Mouse (Mus musculus) kidney, embryonic 15.5 days (tissue): ENCODE results near the gene Rrp1b. TPM values are rescaled to one million over a fixed set of nuclear protein-coding genes. Genes with fewer than 3 reads are reported as not detected.
"Not testable (repeated sequence)": the region's sequence is repeated elsewhere in the genome, so short reads cannot be mapped to it uniquely, and the experiment has no call there.

Source experiments
- ATAC-seq: fragments of 200-750 bp; cut with Nextera tagmentation; replicated peaks from 2 replicates; pipeline ENCODE4 v1.8.0; 2017; ENCODE audit warnings: moderate TSS enrichment; ENCODE audit not compliant: low FRiP score
- H3K27ac ChIP-seq: fragments of 300-500 bp; sonication (generic); 2 replicates; pipeline ENCODE4 v1.5.1; 2015; ENCODE audit warnings: mild to moderate bottlenecking, inconsistent platforms
- H3K27me3 ChIP-seq: fragments of 300-500 bp; sonication (generic); 2 replicates; pipeline ENCODE4 v1.6.1; 2015; ENCODE audit warnings: inconsistent platforms
- H3K36me3 ChIP-seq: fragments of 300-500 bp; sonication (generic); 2 replicates; pipeline ENCODE4 v1.6.1; 2015; ENCODE audit warnings: inconsistent platforms
- H3K4me1 ChIP-seq: fragments of 300-500 bp; sonication (generic); 2 replicates; pipeline ENCODE4 v1.6.1; 2015; ENCODE audit warnings: inconsistent platforms
- H3K4me2 ChIP-seq: fragments of 300-500 bp; sonication (generic); 2 replicates; pipeline ENCODE4 v1.6.1; 2015; ENCODE audit warnings: moderate library complexity, mild to moderate bottlenecking, inconsistent platforms
- H3K4me3 ChIP-seq: fragments of 300-500 bp; sonication (generic); replicated peaks from 2 replicates; pipeline ENCODE4 v1.5.1; 2015; ENCODE audit warnings: mild to moderate bottlenecking, inconsistent platforms
- H3K9ac ChIP-seq: fragments of 300-500 bp; sonication (generic); 2 replicates; pipeline ENCODE4 v1.6.1; 2015; ENCODE audit warnings: mild to moderate bottlenecking, inconsistent platforms
- H3K9me3 ChIP-seq: fragments of 300-500 bp; sonication (generic); replicated peaks from 2 replicates; pipeline ENCODE4 v1.6.1; 2016; ENCODE audit warnings: inconsistent platforms
- WGBS: fragments of 180-500 bp; shearing (Covaris S2); methylation state at CpG from one replicate; pipeline ENCODE4 v1.1.7; 2015; ENCODE audit warnings: mixed read lengths; 5-methylcytosine and 5-hydroxymethylcytosine counted together
- polyA plus RNA-seq: library from polyadenylated mRNA; unstranded; fragments of >200 nt; fragmentation: Nextera tagmentation; extraction: Ambion mirVana; gene quantifications from 2 replicates; pipeline ENCODE4 v1.2.1, GENCODE M21; 2015

The Rrp1b gene
- polyA plus RNA-seq, 1 experiment from 2014 or later = 73.6 TPM

DNA sequence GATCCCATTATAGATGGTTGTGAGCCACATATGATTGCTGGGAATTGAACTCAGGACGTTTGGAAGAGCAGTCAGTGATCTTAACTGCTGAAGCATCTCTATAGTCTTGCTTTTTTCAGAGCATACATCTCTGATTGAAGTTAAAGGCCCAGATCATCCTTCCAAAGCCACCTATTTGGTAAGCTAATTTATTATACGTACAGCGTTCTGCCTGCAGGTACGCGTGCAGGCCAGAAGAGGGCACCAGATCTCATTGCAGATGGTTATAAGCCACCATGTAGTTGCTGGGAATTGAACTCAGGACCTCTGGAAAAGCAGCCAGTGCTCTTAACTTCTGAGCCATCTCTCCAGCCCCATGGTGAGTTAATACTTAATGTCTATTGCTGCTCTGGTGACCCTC lies 57.0 kb downstream of the Rrp1b start:
- peaks cover 15% of the 10 kb centered on the region for H3K4me1 ChIP-seq
- no peak overlapping the region for H3K9ac ChIP-seq
- no peak for ATAC-seq
- H3K9me3 ChIP-seq = no peaks in the 10 kb centered on the region; the same call in 1 of the 2 replicates
- WGBS = 78% methylated on average over 5 of the region's 5 CpGs
- no peak overlapping the region for H3K27ac ChIP-seq
- H3K36me3 ChIP-seq = no peaks in the 10 kb centered on the region
- H3K4me2 ChIP-seq = no peak overlapping the region
- no peaks in the 10 kb centered on the region for H3K27me3 ChIP-seq
- no peak overlapping the region for H3K4me3 ChIP-seq

DNA sequence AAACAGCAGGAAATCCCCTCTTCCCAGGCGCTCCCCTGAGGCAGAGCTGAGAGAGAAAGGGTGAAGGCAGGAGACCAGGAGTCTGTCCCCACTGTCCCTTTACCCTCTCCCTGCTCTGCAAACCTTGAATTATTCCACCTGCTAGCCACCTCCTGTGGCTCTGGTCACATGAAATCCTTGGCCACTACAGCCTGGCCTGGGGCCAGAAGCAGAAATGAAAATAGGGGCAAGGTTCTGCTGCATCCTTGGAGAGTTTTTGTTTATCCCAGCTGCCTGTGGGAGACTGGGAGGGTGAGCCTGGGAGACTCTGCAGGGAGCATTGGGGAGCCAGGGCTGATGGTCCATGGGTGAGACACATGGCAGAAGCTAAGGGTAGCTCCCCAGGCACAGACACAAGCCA lies 61.8 kb downstream of the Rrp1b start:
- ATAC-seq = no peak

DNA sequence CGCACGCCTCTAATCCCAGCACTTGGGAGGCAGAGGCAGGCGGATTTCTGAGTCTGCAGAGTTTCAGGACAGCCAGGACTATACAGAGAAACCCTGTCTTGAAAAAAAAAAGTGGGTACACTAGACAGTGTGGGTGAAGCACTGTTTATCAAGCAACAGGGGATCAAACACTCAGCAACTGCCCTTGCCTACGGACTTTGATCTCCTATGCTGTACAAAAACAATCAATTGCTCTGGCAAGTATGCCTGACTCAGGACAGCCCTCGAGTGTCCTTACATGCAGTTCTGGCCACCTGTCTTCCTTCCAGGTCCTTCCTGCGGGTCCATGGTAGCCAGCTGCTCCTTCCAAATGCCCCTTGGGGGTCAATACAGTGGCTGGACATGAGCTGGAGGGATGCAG lies 63.0 kb downstream of the Rrp1b start:
- H3K27ac ChIP-seq, H3K36me3 ChIP-seq, H3K4me2 ChIP-seq, ATAC-seq, H3K9ac ChIP-seq, H3K9me3 ChIP-seq, H3K4me3 ChIP-seq: not testable (repeated sequence)
- Histone ChIP-seq H3K27me3 (peaks cover 16% of the 10 kb centered on the region), H3K4me1 (peaks cover 15% of the 10 kb centered on the region)
- WGBS = 85% methylated on average over 6 of the region's 6 CpGs

More for the DNA sequence above, 61.8 kb downstream of the Rrp1b start:
- H3K4me3 ChIP-seq = no peak overlapping the region
- no peaks in the 10 kb centered on the region for H3K36me3 ChIP-seq
- H3K4me2 ChIP-seq = no peak overlapping the region
- H3K27ac ChIP-seq = no peak overlapping the region
- 83% methylated on average over 1 of the region's 1 CpGs for WGBS
- no peak overlapping the region for H3K9ac ChIP-seq
- no peaks in the 10 kb centered on the region; the same call in 1 of the 2 replicates for H3K9me3 ChIP-seq
- peaks cover 16% of the 10 kb centered on the region for H3K27me3 ChIP-seq
- H3K4me1 ChIP-seq = peaks cover 15% of the 10 kb centered on the region

DNA sequence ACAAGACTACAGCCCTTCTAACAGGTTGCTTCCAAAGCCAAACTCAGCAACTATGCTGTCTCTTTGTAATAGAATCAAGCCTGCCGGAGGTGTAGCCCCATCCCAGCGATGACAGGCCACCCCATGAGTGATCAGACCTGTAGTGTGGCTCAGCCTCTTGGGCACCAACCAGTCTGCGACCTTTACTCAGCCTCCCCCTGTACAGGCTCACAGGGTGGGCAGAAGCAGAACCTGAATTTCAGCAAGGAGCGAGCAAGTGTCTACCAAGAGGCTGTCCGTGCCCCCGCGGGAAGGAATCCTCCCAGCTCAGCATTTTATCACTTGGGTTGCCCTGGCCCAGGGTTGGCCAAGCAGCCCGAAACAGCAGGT lies 63.7 kb downstream of the Rrp1b start:
- H3K4me3 ChIP-seq = peak overlapping the region; percentile 45
- H3K27ac ChIP-seq = no peak overlapping the region
- peak overlapping the region; percentile 84 for H3K4me2 ChIP-seq
- WGBS = 34% methylated on average over 8 of the region's 8 CpGs
- no peaks in the 10 kb centered on the region for H3K36me3 ChIP-seq
- H3K4me1 ChIP-seq = peaks cover 15% of the 10 kb centered on the region
- H3K9me3 ChIP-seq = no peaks in the 10 kb centered on the region
- H3K27me3 ChIP-seq = peaks cover 17% of the 10 kb centered on the region
- peak overlapping the region; percentile 37 for H3K9ac ChIP-seq
- peak; percentile 59; the same call in 1 of the 2 replicates for ATAC-seq

DNA sequence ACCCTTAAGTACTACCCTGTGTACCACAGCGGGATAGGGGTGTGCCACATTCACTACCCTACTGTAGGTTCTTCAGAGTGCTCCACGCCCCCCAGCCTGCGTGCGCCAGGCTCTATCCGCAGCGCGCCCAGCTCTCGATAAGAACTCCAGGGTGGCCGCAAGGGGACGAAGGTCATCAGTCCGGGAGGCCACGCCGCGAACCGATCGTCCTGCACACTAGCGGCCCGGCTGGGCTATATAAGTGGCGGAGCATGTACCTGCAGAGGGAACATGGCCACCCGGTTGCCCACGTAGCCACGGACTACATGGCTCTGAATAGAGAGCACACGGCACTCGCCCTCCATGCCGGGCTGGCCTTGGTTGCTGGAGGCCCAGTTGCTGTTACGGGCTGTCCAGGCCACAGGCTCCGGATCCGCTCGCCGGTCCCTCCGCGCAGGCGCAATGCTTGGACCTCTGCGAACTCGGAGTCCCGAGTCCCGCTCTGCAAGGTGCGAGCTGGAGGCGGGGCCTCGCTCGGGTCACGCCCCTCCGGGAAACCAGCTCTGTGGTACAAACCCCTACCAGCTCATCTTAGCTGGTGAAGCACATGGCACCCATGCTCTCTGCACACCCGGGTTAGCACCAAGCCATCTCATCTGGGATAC lies 64.2 kb downstream of the Rrp1b start:
- no peaks in the 10 kb centered on the region for H3K9me3 ChIP-seq
- peak overlapping the region; percentile 84 for H3K4me2 ChIP-seq
- ATAC-seq = peak; percentile 90
- no peak overlapping the region for H3K27ac ChIP-seq
- H3K36me3 ChIP-seq = no peaks in the 10 kb centered on the region
- peak overlapping the region; percentile 37 for H3K9ac ChIP-seq
- peaks cover 15% of the 10 kb centered on the region for H3K4me1 ChIP-seq
- H3K27me3 ChIP-seq = peaks cover 22% of the 10 kb centered on the region
- peak overlapping the region; percentile 45 for H3K4me3 ChIP-seq
- under 1% methylated on average over 44 of the region's 44 CpGs for WGBS

DNA sequence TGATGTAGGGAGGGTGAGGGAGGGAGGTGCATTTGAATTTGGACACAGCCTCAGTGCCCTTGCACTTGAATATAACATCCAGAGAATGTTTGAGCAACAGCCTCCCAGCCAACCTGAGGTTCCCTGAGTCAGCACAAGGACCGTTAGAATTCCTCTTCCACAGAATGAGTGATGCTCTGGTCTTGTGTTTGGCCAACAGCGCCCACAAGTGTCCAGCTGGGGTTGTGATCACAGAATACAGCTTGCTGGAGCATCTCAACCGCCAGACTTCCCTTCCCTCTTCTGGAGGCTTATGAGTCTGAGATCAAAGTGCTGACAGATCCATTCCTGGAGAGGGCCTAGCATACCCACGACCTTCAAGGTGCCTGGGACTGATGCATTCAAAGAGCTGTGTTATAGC lies 67.2 kb downstream of the Rrp1b start:
- no peak overlapping the region for H3K9ac ChIP-seq
- WGBS = 22% methylated on average over 4 of the region's 4 CpGs

DNA sequence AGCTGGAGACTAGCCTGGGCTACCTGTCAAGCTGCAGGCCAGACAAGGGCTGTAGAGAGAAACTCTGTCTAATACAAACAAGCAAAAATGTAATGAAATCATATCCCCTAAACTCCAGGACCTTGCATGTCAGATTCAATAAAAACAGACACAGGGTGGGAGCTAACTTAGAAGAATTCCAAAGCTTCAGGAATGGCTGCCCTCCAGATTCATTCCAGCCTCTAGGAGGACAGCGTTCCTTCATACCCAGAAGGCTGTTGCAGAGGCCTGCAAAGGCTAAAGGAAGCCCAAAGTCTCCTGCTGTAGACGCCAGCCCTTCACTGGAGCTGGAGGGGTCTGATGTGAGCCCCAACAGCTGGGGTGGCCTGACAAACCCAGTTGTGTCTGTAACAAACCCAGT lies 70.5 kb downstream of the Rrp1b start:
- Histone ChIP-seq H3K36me3 (no peaks in the 10 kb centered on the region), H3K27me3 (peaks cover 7% of the 10 kb centered on the region; the same call in 1 of the 2 replicates), H3K9me3 (no peaks in the 10 kb centered on the region), H3K27ac (no peak overlapping the region), H3K4me2 (no peak overlapping the region), H3K9ac (no peak overlapping the region), H3K4me1 (peaks cover 4% of the 10 kb centered on the region; the same call in 1 of the 2 replicates), H3K4me3 (no peak overlapping the region)
- no peak for ATAC-seq
- WGBS = 74% methylated on average over 2 of the region's 2 CpGs

More for the DNA sequence above, 67.2 kb downstream of the Rrp1b start:
- Histone ChIP-seq H3K4me3 (no peak overlapping the region), H3K27ac (no peak overlapping the region), H3K4me1 (peaks cover 15% of the 10 kb centered on the region), H3K27me3 (peaks cover 23% of the 10 kb centered on the region), H3K4me2 (no peak overlapping the region), H3K36me3 (no peaks in the 10 kb centered on the region), H3K9me3 (no peaks in the 10 kb centered on the region)
- no peak for ATAC-seq

DNA sequence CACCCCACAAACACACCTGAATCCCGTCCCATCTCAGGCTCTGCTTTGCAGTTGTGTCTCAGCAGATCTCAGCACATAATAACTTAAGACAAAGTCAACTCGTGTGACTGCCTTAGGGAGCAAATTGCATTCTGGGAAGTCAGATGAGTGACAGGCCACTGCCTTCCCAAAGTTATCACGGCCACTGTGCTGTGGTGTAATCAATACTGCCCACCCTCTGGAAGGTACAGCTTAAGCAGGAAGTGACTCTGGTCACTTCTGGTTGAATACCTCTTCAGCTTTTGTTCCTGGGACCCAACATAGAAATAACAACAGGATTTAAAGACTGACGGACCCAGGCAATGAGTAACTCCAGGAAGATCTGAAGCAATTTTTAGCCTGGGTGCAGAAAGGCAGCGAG lies 72.0 kb downstream of the Rrp1b start:
- Histone ChIP-seq H3K9ac (no peak overlapping the region), H3K27me3 (peaks cover 8% of the 10 kb centered on the region), H3K4me1 (peaks cover 5% of the 10 kb centered on the region; the same call in 1 of the 2 replicates), H3K4me2 (no peak overlapping the region), H3K4me3 (no peak overlapping the region), H3K27ac (no peak overlapping the region), H3K36me3 (no peaks in the 10 kb centered on the region), H3K9me3 (no peaks in the 10 kb centered on the region)
- WGBS = 58% methylated on average over 5 of the region's 5 CpGs
- no peak for ATAC-seq

DNA sequence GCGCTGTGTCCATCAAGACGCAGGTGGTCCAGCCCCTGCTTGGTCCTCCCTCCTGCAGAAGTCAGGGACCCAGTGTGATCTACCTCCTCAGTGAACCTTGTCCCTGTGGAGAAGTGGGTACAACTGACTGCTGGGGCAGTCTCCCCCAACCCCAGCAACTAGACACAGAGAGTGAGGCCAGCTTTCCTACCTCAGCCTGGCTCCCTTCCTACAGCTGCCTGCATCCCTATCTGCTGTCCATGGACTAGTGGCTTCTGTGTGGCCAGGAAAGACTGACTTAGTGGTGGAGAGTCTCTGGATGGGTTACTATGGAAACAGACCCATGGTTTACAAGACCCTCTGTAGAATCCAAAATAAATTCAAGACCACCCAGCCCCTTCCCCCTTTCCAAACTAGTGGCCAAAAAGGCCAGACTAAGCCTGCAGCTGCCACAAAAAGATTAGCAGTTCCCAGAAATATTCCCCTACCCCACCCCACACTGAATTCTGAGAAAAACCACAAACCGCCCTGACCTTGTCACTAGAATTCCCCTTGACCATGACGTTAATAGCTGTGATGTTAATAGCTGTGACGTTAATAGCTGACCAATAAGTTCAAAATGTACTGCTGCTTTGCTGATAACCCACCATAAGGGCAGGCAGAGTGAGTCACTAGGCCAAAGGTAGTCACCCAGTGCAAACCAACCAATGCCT lies 72.6 kb downstream of the Rrp1b start:
- not testable (repeated sequence) for H3K27ac ChIP-seq, H3K9ac ChIP-seq, H3K9me3 ChIP-seq, ATAC-seq, H3K4me3 ChIP-seq, H3K36me3 ChIP-seq, H3K4me2 ChIP-seq
- 64% methylated on average over 5 of the region's 5 CpGs for WGBS
- peaks cover 11% of the 10 kb centered on the region for H3K4me1 ChIP-seq
- H3K27me3 ChIP-seq = peaks cover 10% of the 10 kb centered on the region

DNA sequence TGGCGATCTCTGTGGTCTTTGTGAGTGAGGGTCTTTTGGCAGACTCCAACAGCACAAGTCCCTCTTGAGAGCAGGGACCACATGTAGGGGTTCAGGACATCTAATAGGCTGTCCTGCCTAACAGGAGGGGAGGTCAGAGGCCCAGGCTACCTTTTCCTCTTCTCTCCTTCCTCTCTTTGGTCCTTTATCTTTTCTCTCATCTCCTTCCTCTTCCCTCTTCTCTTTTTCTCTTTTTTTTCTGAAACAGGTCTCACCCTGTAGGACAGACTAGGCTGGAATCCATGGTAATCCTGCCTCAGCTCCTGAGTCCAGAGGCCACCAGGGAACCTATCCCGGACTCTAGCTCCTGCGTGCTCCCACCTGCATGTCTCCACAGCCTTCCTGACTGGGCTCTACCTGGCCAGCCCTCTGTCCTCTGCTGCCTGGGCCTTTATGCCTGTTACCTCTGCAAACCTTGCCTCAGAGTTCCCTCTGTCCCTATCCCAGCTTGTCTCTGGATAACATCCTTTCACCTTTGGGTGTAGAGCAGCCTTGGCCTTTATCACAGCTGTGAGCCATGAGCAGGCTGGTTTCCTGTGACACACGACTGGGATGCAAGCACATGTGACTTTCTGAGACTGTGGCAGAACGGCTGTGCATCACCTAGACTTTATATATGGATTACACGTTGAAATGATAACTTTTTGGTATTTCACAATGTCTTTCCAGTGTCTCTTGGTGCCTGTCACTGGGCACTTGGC lies 73.5 kb downstream of the Rrp1b start:
- ATAC-seq = no peak
- H3K4me1 ChIP-seq = peaks cover 20% of the 10 kb centered on the region
- no peak overlapping the region for H3K4me3 ChIP-seq
- 74% methylated on average over 6 of the region's 6 CpGs for WGBS
- no peak overlapping the region for H3K9ac ChIP-seq
- H3K27ac ChIP-seq = no peak overlapping the region
- no peaks in the 10 kb centered on the region for H3K36me3 ChIP-seq
- no peaks in the 10 kb centered on the region for H3K9me3 ChIP-seq
- H3K4me2 ChIP-seq = no peak overlapping the region
- H3K27me3 ChIP-seq = peaks cover 15% of the 10 kb centered on the region

DNA sequence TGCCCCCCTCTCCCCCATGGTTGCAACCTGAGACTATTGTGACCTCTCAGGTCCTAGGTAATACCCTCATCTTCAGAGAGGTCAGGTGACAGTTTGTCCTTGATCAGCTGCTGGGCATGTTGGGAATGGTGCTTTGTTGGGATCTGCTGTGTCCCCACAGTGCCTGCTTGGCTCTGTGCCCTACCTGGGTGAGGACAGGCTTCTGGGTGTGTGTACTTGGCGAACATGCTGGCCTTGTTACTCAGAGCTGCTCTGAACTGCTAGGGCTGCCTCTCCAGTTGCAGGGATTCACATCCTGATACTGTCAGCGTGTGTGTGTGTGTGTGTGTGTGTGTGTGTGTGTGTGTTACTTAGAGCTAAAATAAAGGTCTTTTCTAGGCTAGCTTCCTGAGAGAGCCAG lies 74.5 kb downstream of the Rrp1b start:
- WGBS = 68% methylated on average over 2 of the region's 2 CpGs

More for the DNA sequence above, 74.5 kb downstream of the Rrp1b start:
- no peaks in the 10 kb centered on the region for H3K36me3 ChIP-seq
- H3K4me3 ChIP-seq = no peak overlapping the region
- H3K4me2 ChIP-seq = no peak overlapping the region
- no peak overlapping the region for H3K9ac ChIP-seq
- ATAC-seq = no peak
- H3K4me1 ChIP-seq = peaks cover 24% of the 10 kb centered on the region
- no peaks in the 10 kb centered on the region for H3K9me3 ChIP-seq
- H3K27me3 ChIP-seq = peaks cover 13% of the 10 kb centered on the region
- no peak overlapping the region for H3K27ac ChIP-seq
